Mouse (Mus musculus) layer of hippocampus, adult 2 months (tissue): ENCODE measurements around the gene Stat3. TPM values are rescaled to one million over a fixed set of nuclear protein-coding genes. Genes with fewer than 3 reads are reported as not detected.

Experiments used
- DNase-seq, 2 experiments: peaks; one replicate each; pipeline ENCODE4 v3.0.0; 2022; ENCODE audit warnings: low spot score in 2 of 2
- H3K27ac ChIP-seq: fragments of 200-600 bp; 2 replicates; pipeline ENCODE4 v1.8.1; 2022
- H3K4me3 ChIP-seq: fragments of 200-600 bp; 2 replicates; pipeline ENCODE4 v1.8.1; 2022; ENCODE audit warnings: mild to moderate bottlenecking
- CTCF ChIP-seq: fragments of 200-600 bp; conservative IDR thresholded peaks from 2 replicates; pipeline ENCODE4 v1.8.1; 2022; ENCODE audit warnings: antibody characterized with exemption, mild to moderate bottlenecking, moderate library complexity
- total RNA-seq, 2 experiments: library from RNA; stranded (reverse); gene quantifications; 2 replicates each; pipeline ENCODE4 v1.2.3; 2021

Stat3 gene
- total RNA-seq, 2 experiments from 2014 or later = 39.5 to 42.3 TPM

DNA sequence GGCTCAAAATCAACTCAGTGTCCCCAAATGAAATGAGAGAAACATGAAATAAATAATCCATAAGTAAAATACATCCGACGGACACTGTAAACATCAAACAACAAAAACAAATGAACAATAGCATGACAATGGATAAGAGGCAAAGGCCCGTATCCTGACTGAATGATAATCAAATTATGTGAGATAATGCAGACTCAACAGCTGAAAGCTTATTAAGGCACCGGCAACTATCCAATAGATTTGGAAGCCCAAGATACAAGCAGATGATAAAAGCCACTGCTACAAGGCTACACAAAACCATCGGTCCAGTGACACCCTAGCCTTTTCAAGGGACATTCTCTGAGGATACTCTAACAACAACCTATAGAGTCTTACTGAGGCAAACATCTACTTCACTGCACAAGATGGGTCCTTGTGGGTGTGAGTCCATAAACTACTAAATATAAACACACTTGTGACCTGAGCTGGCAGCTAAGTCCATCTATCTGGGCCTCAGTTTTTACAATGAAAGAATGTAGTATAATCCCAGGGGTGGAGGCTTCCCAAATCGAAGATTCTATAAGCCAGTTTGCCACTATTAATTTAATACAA lies 90.5 kb downstream of the Stat3 start:
- no peak for TF ChIP-seq CTCF
- Histone ChIP-seq H3K4me3 (peak overlapping the region; percentile 71), H3K27ac (no peak overlapping the region)
- DNase-seq = no peak

DNA sequence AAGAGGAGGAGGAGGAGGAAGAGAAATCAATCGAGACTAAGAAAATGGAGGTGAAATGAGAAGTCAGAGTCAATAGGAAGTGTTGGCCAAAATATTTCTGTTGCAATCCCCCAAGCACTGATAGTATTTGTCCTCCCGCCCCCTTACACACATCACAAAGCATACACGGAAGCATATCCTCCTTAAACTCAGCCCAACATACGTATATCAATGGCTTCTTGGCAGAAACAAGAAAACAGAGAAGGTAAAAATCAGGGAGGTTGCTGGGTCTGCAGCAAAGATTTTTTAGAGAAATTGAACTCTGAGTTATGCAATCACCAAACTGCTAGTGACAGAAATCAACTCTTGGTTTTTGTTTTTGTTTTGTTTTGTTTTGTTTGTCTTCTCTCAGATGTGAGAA lies 91.3 kb downstream of the Stat3 start:
- DNase-seq = no peak
- TF ChIP-seq CTCF = no peak
- H3K27ac ChIP-seq = no peak overlapping the region
- no peak overlapping the region for H3K4me3 ChIP-seq

DNA sequence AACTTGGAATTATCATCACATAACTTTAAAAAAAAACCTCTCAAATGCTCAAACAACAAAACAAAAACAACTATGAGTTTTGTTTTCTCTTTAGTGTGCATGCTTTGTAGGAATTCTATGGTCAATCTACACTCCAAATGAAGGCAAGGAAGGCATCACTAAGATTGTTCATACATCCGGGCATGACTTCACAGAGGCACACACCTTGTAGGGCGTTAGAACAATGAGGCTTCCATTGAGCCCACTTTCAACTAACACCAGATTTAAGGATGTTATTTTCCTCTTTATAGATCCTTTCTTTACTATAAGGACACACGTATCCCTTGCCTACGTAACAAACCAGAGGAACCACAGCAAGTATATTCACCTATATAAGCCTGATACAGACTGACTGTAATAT lies 91.8 kb downstream of the Stat3 start:
- TF ChIP-seq CTCF = no peak
- no peak for DNase-seq
- H3K27ac ChIP-seq = no peak overlapping the region
- no peak overlapping the region for H3K4me3 ChIP-seq

DNA sequence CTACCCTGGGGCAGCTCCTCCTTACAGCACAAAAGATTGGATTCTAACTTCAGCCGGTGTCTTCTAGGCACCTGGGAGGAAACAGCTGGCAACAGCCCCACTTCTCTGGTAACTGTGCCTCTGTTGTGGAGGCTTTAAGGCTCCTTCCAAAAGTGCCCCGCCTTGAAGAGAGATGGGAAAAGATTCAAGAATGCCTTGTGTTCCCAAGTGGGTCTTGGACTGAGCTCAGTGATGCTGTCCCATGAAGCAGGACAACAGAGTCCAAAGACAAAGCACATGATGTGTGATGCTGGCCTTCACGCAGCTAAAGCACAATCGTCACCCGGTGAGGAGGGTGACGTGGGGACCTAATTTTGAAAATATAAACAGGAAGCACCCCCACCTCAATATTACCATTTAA lies 93.5 kb downstream of the Stat3 start:
- no peak for TF ChIP-seq CTCF
- Histone ChIP-seq H3K4me3 (no peak overlapping the region), H3K27ac (no peak overlapping the region)
- DNase-seq = no peak

DNA sequence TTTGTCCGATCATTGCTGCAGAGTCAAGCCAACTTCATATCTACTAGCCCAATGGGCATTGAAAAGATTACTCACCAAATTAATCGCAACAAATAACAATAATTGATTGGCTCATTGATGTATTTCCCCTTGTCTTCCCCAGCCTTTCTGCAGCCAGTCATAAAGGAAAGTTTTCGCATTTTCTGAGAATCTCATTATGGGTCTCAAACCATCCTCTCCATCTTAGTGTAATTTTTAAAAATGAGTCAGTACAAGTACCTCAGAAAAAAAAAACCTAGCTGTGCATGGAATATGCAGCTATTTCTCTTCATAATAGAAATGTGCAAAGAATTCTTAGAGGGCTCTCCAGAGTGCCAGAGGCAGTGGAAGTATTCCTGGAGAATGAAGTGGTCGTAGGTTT lies 95.2 kb downstream of the Stat3 start:
- TF ChIP-seq CTCF = no peak

DNA sequence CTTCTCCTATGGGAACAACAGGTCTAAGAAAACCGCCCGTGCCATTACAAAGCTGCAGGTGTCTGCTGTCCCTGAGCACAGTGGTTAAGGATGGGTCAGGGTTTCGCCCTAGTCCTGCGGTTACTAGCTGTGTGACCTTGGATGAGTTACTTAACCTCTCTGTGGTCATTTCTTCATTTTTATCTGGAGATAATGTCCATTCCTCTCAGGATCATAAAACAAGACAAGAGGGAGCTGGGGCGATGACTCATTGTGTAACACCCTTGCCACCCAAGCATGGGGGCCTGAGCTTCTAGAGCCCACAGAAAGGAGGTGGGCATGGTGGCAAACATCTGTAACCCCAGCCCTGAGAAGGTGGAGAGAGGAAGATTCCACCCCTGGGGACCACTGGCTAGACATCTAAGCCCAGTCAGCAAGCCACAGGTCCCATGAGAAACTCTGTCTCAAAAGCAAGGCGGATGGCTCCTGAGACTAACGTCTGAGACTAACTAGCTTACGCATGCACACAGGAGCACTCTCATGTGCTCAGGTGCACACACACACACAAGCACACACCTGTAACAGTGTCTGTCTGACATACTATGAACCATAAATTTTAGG lies 96.2 kb downstream of the Stat3 start:
- no peak for TF ChIP-seq CTCF
- DNase-seq = no peak
- Histone ChIP-seq H3K4me3 (no peak overlapping the region), H3K27ac (no peak overlapping the region)

More for the DNA sequence above, 95.2 kb downstream of the Stat3 start:
- Histone ChIP-seq H3K4me3 (no peak overlapping the region), H3K27ac (no peak overlapping the region)
- DNase-seq = no peak

DNA sequence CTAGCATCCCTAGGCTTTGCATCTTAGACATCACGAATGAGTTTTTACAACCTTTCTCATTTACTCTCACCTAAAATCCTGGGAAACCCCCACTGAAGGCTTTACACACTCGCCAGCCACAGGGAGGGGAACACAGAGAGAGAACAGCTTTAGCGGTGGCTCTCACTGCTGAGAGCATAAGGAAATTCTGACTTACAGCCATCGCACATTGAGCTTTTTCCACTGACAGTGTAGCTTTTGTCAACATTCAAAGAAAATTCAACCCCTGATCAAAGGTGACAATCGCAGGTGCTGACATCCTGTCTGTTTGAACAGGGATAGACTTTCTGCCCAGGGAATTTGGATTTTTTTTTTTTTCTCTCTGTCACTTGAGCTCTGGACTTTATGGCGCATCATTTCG lies 97.3 kb downstream of the Stat3 start:
- Histone ChIP-seq H3K27ac (no peak overlapping the region), H3K4me3 (no peak overlapping the region)
- DNase-seq = no peak
- no peak for TF ChIP-seq CTCF

DNA sequence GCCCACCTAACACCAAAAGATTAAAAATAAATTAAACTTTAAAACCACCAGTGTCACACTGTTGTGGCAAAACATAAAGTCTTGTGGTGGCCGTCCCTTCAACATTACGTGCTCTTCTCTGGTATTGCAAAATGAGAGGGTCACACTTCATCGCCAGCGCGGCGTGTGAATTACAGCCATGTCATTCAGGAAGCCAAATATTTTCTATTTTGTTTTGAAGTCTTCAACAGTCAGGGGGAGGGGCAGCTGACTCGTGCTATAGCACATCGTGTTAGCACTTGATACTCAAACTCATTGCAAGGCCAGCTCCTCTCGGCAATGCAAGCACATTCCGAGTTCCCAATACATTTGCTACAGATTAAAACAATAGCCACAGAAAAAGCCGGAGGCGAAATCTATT lies 98.5 kb downstream of the Stat3 start:
- no peak for TF ChIP-seq CTCF
- no peak for DNase-seq
- Histone ChIP-seq H3K4me3 (no peak overlapping the region), H3K27ac (no peak overlapping the region)

DNA sequence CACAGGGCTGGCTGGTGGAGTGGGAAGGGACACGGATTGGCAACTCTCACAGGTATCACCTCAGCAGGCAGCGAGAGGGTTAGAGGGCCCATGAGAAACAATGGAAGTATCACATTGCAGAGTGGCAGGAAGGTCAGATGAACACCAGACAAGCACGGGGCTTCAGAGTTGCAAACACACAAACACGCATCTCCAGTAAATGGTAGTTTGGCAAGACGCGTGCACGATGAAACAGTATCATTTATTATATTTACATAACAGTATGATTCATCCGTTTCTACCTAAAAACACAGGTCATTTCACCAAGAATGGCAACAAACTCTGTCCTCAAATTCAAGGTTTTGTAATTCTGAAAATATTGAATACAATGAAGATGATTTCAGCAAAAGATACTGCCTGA lies 99.8 kb downstream of the Stat3 start:
- H3K4me3 ChIP-seq = no peak overlapping the region
- H3K27ac ChIP-seq = no peak overlapping the region
- no peak for TF ChIP-seq CTCF
- no peak for DNase-seq

DNA sequence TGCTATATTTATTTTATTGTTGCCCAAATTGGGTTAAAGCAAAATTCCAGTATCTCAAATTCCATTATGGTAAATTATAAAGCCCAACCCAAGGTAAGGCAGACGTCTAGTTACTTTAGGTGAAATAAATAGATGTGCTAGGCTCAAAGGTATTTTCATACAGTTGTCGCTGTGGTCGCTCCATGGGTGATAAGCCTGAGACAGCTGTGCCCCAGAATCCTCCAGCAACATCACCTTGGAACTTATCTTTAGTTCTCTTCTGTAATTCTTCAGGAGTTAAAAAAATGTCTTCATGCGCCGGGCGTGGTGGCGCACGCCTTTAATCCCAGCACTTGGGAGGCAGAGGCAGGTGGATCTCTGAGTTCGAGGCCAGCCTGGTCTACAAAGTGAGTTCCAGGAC lies 100.4 kb downstream of the Stat3 start:
- no peak overlapping the region for H3K27ac ChIP-seq
- TF ChIP-seq CTCF = no peak
- no peak for DNase-seq
- no peak overlapping the region for H3K4me3 ChIP-seq

DNA sequence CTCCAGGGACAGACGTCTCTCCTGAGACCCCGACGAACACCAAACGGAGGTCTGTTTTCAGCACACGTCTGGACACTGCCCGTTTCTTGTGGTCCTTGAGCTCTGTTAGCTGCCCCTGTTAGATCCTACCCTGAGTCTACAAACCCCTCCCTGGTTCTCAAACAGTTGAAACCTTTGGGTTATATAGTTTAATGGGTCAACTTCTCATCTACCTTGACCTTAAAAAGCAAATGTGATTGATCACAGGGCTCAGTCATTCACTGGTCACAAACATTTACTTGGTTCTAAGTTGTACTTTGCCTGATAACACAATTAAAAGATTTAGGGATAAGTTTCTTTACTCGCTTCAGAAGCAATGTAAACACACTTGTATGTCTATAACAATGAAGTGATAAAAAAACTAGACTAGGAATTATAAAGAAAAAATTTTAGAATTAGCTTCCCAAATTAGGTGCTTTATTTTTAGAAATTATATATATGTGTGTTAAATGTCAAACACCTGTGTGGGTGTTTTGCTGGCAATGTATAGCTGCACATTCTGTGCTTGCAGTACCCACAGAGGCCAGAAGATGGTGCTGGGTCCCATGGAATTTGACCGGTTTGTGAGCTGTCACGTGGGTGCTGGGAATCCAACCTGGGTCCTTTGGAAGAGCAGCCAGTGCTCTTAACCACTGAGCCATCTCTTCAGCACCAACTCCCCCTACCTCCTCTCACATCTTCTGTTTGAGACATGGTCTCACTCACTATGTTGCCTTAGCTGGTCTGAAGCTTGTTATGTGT lies 102.2 kb downstream of the Stat3 start:
- TF ChIP-seq CTCF = peak; percentile 65
- no peak for DNase-seq
- no peak overlapping the region for H3K4me3 ChIP-seq
- no peak overlapping the region for H3K27ac ChIP-seq

Other genes with a start within 250 kb of the Stat3 start
- under 1 TPM; 0.20 to 0.67 TPM for gene Zfp385c, start 247.1 kb downstream of the Stat3 start, total RNA-seq
- gene Dhx58, start 235.3 kb downstream of the Stat3 start, total RNA-seq = 1 to 10 TPM; 1.6 to 2.3 TPM
- 10 to 100 TPM; 55.4 to 57.8 TPM for gene Kat2a, start 227.1 kb downstream of the Stat3 start, total RNA-seq
- not detected for gene Hspb9, start 225.7 kb downstream of the Stat3 start, total RNA-seq
- 100 to 1,000 TPM; 137 to 148 TPM for gene Rab5c, start 201.3 kb downstream of the Stat3 start, total RNA-seq
- 1 to 10 TPM; 1.8 to 2.8 TPM for gene Kcnh4, start 179.6 kb downstream of the Stat3 start, total RNA-seq
- gene Hcrt, start 176.6 kb downstream of the Stat3 start, total RNA-seq = not detected
- 1 to 10 TPM; 4.3 to 5.2 TPM for gene Ghdc, start 168.6 kb downstream of the Stat3 start, total RNA-seq
- gene Stat5b, start 88.8 kb downstream of the Stat3 start, total RNA-seq = 10 to 100 TPM; 11.6 to 13.8 TPM
- 1 to 10 TPM; 1.7 to 2.0 TPM for gene Stat5a, start 80.2 kb downstream of the Stat3 start, total RNA-seq
- 10 to 100 TPM; 14.3 to 16.3 TPM for gene Cavin1, start 31.3 kb upstream of the Stat3 start, total RNA-seq
- gene Atp6v0a1, start 69.9 kb upstream of the Stat3 start, total RNA-seq = 100 to 1,000 TPM; 457 to 476 TPM
- 1 to 10 TPM; 8.7 to 9.6 TPM for gene Naglu, start 130.5 kb upstream of the Stat3 start, total RNA-seq
- under 1 TPM; 0.71 to 0.92 TPM for gene Hsd17b1, start 138.9 kb upstream of the Stat3 start, total RNA-seq
- 10 to 100 TPM; 24.9 to 25.8 TPM for gene Coasy, start 143.0 kb upstream of the Stat3 start, total RNA-seq
- gene Mlx, start 147.7 kb upstream of the Stat3 start, total RNA-seq = 10 to 100 TPM; 40.0 to 41.1 TPM
- gene Psmc3ip, start 155.9 kb upstream of the Stat3 start, total RNA-seq = 1 to 10 TPM; 4.4 to 4.7 TPM
- gene Retreg3, start 180.4 kb upstream of the Stat3 start, total RNA-seq = 10 to 100 TPM; 55.0 to 56.6 TPM
- gene Tubg1, start 180.4 kb upstream of the Stat3 start, total RNA-seq = 10 to 100 TPM; 41.7 to 42.6 TPM
- 10 to 100 TPM; 40.2 to 44.5 TPM for gene Tubg2, start 216.4 kb upstream of the Stat3 start, total RNA-seq
- gene Cntnap1, start 231.0 kb upstream of the Stat3 start, total RNA-seq = 100 to 1,000 TPM; 169 to 171 TPM
- 10 to 100 TPM; 14.5 to 15.4 TPM for gene Plekhh3, start 231.8 kb upstream of the Stat3 start, total RNA-seq
- not detected for gene Ccr10, start 235.9 kb upstream of the Stat3 start, total RNA-seq